Comparison of ENCODE assay signal across 24 mouse cellular contexts in the genomic region with DNA sequence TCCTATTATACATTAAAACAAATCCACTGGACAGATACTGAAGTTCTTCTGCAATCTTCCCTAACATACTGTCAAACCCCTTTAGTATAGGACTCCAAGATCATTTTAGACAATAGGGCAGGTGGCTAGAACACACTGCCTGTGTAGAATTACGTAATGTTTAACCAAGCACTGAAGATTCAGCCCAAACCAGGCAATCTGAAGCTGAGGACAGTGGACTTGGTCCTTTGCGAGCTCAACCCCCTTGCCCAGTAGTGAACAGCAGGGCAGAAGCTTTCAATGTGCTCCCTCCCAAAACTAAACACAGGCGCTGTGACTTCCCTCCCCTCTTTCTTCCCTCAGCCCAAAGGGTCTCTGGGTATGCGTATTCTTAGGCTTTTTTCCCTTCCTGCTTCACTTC. TPM values are rescaled to one million over a fixed set of nuclear protein-coding genes. Genes with fewer than 3 reads are reported as not detected.
DNase-seq lines count a peak whose midpoint lies in the region; ATAC-seq and TF ChIP-seq lines count a peak whose summit lies in the region.
"Had no signal": no experiment of that assay in that cellular context is flagged by ENCODE, and none has a peak within 500 bp of the region (broad histone marks: within the 10 kb centered on the region; RNA-seq: fewer than 3 reads in every experiment).

No protein-coding gene starts in this region.

- TF ChIP-seq CTCF in liver, adult 2 months (IDR thresholded peaks at IDR 0.05; ENCODE audit: low read depth, low read length) = no peak

- H3K4me3 ChIP-seq in kidney, embryonic 14.5 days (ENCODE audit: low read length) = no peak overlapping the region
- H3K4me3 ChIP-seq in liver, adult 2 months (ENCODE audit: insufficient read depth, low read depth, low read length) = no peak overlapping the region
- no peak overlapping the region for H3K4me3 ChIP-seq in liver, embryonic 16.5 days (ENCODE audit: low read depth, low read length)
- H3K4me3 ChIP-seq: forebrain, embryonic 15.5 days; heart, embryonic 12.5 days; hindbrain, embryonic 13.5 days; layer of hippocampus, adult 2 months; limb, embryonic 13.5 days had no signal

- H3K79me2 ChIP-seq in liver, adult 2 months (ENCODE audit: control insufficient read depth, insufficient read depth, low read length) = no peaks in the 10 kb centered on the region

- H3K27me3 ChIP-seq in kidney, embryonic 14.5 days (ENCODE audit: control insufficient read depth, insufficient read depth, low read length) = no peaks in the 10 kb centered on the region
- no peaks in the 10 kb centered on the region for H3K27me3 ChIP-seq in liver, adult 2 months (ENCODE audit: control insufficient read depth, insufficient read depth, low read length)
- no peaks in the 10 kb centered on the region for H3K27me3 ChIP-seq in liver, embryonic 16.5 days (ENCODE audit: control insufficient read depth, insufficient read depth, low read depth, low read length)
- H3K27me3 ChIP-seq: forebrain, embryonic 15.5 days; heart, embryonic 12.5 days; hindbrain, embryonic 13.5 days; limb, embryonic 13.5 days had no signal

- no peak for TF ChIP-seq POLR2A in liver, adult 2 months (IDR thresholded peaks at IDR 0.05; ENCODE audit: extremely low read depth, insufficient read depth, low read length)

- DNase-seq in kidney, adult 11 months = peak; percentile 31
- DNase-seq in liver, adult 2 months (ENCODE audit: extremely low read depth, low read depth, low spot score) = peak; percentile 90
- no peak for DNase-seq in liver
- no peak for DNase-seq in layer of hippocampus, adult 11-12 months (ENCODE audit: low spot score)
- no peak for DNase-seq in thymus, postnatal 36 days
- DNase-seq: adrenal gland, adult 8-10 months; cerebellum, adult 2 months; gastrocnemius, postnatal 25 days; heart, adult 11 months; heart, postnatal 4 days; lung, embryonic 14.5 days; lung, postnatal 14 days; right cerebral cortex, postnatal 25 days had no signal

- H3K27ac ChIP-seq in kidney, embryonic 14.5 days (ENCODE audit: low read depth, low read length) = no peak overlapping the region
- peak overlapping the region; percentile 46; the same call in 1 of the 2 replicates for H3K27ac ChIP-seq in liver, adult 2 months (replicated peaks; ENCODE audit: insufficient read depth, low read depth, low read length)
- H3K27ac ChIP-seq in liver, embryonic 16.5 days (ENCODE audit: low read length) = 0 out of 2 replicates have a peak overlapping the region, but pooled peaks have one; percentile 28
- H3K27ac ChIP-seq: forebrain, embryonic 15.5 days; hindbrain, embryonic 13.5 days; layer of hippocampus, adult 2 months; limb, embryonic 13.5 days had no signal

- no peak overlapping the region for H3K4me2 ChIP-seq in kidney, embryonic 14.5 days (replicated peaks; ENCODE audit: low read depth, low read length)
- no peak overlapping the region for H3K4me2 ChIP-seq in liver, embryonic 16.5 days (ENCODE audit: low read depth, low read length)
- H3K4me2 ChIP-seq: forebrain, embryonic 15.5 days; heart, embryonic 12.5 days; hindbrain, embryonic 13.5 days; limb, embryonic 13.5 days; lung, embryonic 14.5 days; midbrain, embryonic 11.5 days had no signal

- H3K9ac ChIP-seq in kidney, embryonic 14.5 days (ENCODE audit: low read depth, low read length) = no peak overlapping the region
- no peak overlapping the region for H3K9ac ChIP-seq in liver, adult 2 months (ENCODE audit: low read depth, low read length)
- H3K9ac ChIP-seq in liver, embryonic 16.5 days (ENCODE audit: low read depth, low read length) = no peak overlapping the region
- H3K9ac ChIP-seq: forebrain, embryonic 15.5 days; heart, embryonic 12.5 days; hindbrain, embryonic 13.5 days; limb, embryonic 13.5 days; lung, embryonic 14.5 days had no signal

- no peaks in the 10 kb centered on the region for H3K4me1 ChIP-seq in kidney, embryonic 14.5 days (ENCODE audit: control insufficient read depth, insufficient read depth, low read length)
- H3K4me1 ChIP-seq in liver, adult 2 months (ENCODE audit: control insufficient read depth, insufficient read depth, low read length) = peaks cover 6% of the 10 kb centered on the region
- no peaks in the 10 kb centered on the region for H3K4me1 ChIP-seq in liver, embryonic 16.5 days (ENCODE audit: control insufficient read depth, low read depth, low read length)
- H3K4me1 ChIP-seq: hindbrain, embryonic 13.5 days had no signal

- no peak for ATAC-seq in kidney, embryonic 14.5 days (ENCODE audit: low FRiP score, low TSS enrichment)
- ATAC-seq in liver, embryonic 16.5 days (ENCODE audit: low read depth) = peak; percentile 90
- ATAC-seq: forebrain, embryonic 15.5 days; intestine, embryonic 16.5 days; midbrain, embryonic 16.5 days had no signal

- H3K36me3 ChIP-seq in kidney, embryonic 14.5 days (ENCODE audit: control insufficient read depth, insufficient read depth, low read length) = no peaks in the 10 kb centered on the region
- no peaks in the 10 kb centered on the region; the same call in 1 of the 2 replicates for H3K36me3 ChIP-seq in liver, adult 2 months (ENCODE audit: control insufficient read depth, insufficient read depth, low read length)
- H3K36me3 ChIP-seq in liver, embryonic 16.5 days (ENCODE audit: control insufficient read depth, insufficient read depth) = peaks cover 4% of the 10 kb centered on the region; the same call in 1 of the 2 replicates
- H3K36me3 ChIP-seq: forebrain, embryonic 15.5 days; G1E had no signal

- 92% methylated on average over 4 of the region's 4 CpGs for WGBS in kidney, embryonic 14.5 days
- WGBS in liver, adult 2 months = 30% methylated on average over 4 of the region's 4 CpGs
- 63% methylated on average over 4 of the region's 4 CpGs for WGBS in liver, embryonic 16.5 days (ENCODE audit: insufficient replicate concordance)

- no peaks in the 10 kb centered on the region for H3K9me3 ChIP-seq in kidney, embryonic 14.5 days (ENCODE audit: control insufficient read depth, low read length)
- no peaks in the 10 kb centered on the region for H3K9me3 ChIP-seq in liver, embryonic 16.5 days (replicated peaks; ENCODE audit: control insufficient read depth, low read length)
- H3K9me3 ChIP-seq: forebrain, embryonic 15.5 days; G1E; heart, embryonic 12.5 days; hindbrain, embryonic 13.5 days; limb, embryonic 13.5 days had no signal

RNA-seq across cellular contexts. Expression of gene Nt5e, which starts 39.8 kb away (rescaled TPM):
- 0.17 and 1.7 TPM in 2 replicates for polyA plus RNA-seq in kidney, embryonic 14.5 days (2014; fragmentation: Nextera tagmentation; extraction: Ambion mirVana)
- 41.8 and 42.0 TPM in 2 replicates for total RNA-seq in liver, adult 2 months (2014; rRNA removed)
- polyA plus RNA-seq in liver, adult 2 months (2012; rRNA removed) = 24.1 and 25.1 TPM in 2 replicates
- polyA plus RNA-seq in liver, embryonic 16.5 days (2015; fragmentation: Nextera tagmentation; extraction: Ambion mirVana) = 11.6 and 12.0 TPM in 2 replicates
- polyA plus RNA-seq: G1E had no signal

Comparison
In these comparisons a context has a peak if more than half of its experiments do, and no peak if none do; other contexts are left out.
1. DNase-seq: peak in kidney, adult 11 months (single experiment) and liver, adult 2 months (single experiment); none in liver (single experiment), layer of hippocampus, adult 11-12 months (single experiment) and thymus, postnatal 36 days (0 of 2).